Mouse (Mus musculus): Measurements from ENCODE around the gene Scaper.

The Scaper gene

GRCm38 (mm10) chr9:55540888-55541287 lies 397.0 kb downstream of the Scaper start:
- DNase-seq (ENCODE audit: low read depth, low spot score) = peak; percentile 95

- no peak for DNase-seq (ENCODE audit: low read depth, low spot score)
Measured at GRCm38 (mm10) chr9:55540391-55540770, 397.5 kb downstream of the Scaper start.

DNA sequence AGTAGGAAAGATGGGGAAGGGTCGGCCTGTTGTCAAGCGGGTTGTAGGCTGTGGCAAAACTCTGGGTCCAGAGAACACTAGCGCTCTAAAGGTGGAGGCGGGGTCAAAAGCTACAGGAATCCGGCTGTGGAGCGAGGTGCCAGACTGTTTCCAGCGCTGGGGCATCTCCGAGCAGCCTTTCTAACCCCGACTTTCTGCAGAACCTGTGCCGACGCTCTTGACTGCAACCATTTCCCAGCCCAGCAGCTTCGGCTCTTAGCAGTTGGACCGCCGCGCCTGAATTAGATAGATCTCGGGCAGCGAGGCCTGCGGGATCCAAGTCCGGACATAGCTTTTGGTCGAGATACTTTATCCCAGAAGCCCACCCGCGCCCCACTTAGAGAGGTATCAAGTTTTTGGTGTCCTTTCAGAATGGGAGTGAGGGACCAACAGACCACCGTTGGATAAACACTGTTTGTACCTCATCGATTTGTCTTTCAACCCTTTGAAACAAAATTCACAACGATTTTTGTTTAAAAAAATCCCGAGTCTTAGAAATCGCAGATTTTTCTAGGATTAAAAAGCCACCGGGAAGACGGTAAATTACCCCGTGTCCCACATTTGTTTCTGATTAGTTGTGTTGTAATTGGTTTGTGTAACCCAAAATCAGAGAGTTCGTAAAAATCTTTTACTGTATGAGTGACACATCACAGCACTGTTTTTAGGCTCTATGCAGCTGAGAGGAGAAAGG lies 398.1 kb downstream of the Scaper start:
- peak; percentile 43 for DNase-seq (ENCODE audit: low read depth, low spot score)

DNA sequence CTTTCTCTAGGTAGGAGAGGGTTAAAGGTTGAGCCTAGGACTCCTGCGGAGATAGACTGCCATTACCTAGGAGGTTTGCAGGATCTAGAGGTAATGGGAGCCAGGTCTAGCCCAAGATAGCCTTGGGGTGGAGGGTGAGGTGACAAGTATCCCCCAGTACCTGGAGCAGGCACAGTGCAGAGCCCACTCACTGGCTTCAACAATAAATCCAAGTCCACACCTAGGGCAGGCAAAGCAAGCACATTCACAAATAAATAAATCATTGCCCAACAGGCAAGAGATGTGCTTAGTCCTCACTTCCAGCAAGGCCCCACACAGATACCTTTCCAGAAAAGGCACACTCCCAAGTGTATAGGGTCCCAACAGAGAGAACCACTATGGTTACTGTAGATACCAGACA lies 398.9 kb downstream of the Scaper start:
- no peak for DNase-seq (ENCODE audit: low read depth, low spot score)

- DNase-seq (ENCODE audit: low read depth, low spot score) = no peak
Measured at GRCm38 (mm10) chr9:55538377-55538776, 399.5 kb downstream of the Scaper start, which contains the start of gene Isl2. Gene Isl2, plus strand, starts transcription at chr9:55538672.

DNA sequence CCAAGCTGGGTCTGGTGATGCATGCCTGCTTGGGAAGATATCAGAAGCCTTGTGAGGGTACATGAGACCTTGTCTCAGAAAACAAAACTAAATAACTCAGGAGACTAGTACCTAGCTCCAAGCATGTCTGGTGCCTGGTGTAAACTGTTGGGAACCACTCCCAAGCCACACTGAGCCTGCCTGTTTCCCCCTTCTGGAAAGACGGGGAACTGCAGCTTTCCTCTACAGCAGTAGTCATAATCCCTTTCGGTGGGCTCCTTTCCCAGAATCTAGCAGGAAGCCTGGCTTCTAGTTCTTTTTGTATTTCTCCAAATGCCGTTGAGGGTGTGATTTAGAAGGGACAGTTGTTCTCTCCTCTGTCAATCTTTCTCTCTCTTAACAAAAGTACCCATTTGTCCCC lies 402.0 kb downstream of the Scaper start:
- DNase-seq (ENCODE audit: low read depth, low spot score) = peak; percentile 71

DNA sequence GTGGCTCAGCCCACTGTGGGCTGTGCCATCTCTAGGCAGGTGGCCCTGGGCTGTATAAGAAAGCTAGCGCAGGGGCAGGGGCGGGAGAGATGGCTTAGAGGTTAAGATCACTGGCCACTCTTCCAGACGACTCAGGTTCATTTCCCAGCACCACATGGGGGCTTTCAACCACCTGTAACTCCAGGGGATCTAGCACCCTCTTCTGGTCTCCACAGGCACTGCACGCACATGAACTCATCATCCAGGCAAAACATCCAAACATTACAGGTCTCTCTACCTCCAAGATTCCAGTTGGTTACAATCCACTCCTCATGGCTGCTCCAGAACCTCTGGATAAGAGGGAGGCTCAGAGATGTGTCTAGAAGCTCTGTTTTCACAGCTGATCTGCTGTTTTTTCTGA lies 412.2 kb downstream of the Scaper start:
- peak; percentile 78 for DNase-seq (ENCODE audit: low read depth, low spot score)

GRCm38 (mm10) chr9:55512027-55512543 lies 425.8 kb downstream of the Scaper start, which contains the start of gene Etfa:
Gene Etfa, minus strand, starts transcription at chr9:55512243.
- peak; percentile 98 for DNase-seq (ENCODE audit: low read depth, low spot score)

- peak; percentile 80 for DNase-seq (ENCODE audit: low read depth, low spot score)
Measured at GRCm38 (mm10) chr9:55511521-55511993, 426.4 kb downstream of the Scaper start.

DNA sequence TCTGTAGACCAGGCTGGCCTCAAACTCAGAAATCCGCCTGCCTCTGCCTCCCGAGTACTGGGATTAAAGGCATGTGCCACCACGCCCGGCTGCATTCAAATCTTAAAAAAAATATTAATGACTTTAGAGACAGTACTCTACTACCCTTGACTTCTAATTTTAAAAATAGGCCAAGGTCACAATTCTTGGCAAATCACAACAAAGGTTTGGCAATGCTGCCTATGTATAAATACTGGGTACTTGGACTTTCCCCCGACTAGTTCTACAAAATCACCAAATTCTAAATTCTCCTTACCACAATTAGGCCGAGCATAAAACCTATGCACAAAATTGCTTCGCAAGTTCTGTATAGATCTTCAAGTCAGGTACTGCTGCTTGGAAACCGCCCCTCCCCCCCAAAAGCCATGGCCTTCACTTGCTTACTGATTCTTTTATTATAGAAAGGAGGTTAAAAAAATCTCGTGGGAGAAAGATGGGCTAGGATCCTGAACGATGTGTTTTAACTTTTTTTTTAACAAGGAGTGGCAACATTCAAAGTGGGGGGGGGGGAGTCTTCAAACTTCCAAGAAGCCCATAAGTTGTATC lies 427.2 kb downstream of the Scaper start:
- peak; percentile 4 for DNase-seq (ENCODE audit: low read depth, low spot score)

- DNase-seq (ENCODE audit: low read depth, low spot score) = no peak
Measured at GRCm38 (mm10) chr9:55509731-55510130, 428.2 kb downstream of the Scaper start.

- no peak for DNase-seq (ENCODE audit: low read depth, low spot score)
Measured at GRCm38 (mm10) chr9:55508701-55509100, 429.2 kb downstream of the Scaper start.

- no peak for DNase-seq (ENCODE audit: low read depth, low spot score)
Measured at GRCm38 (mm10) chr9:55507922-55508321, 430.0 kb downstream of the Scaper start.

Data from R1 (cell line).